Mouse (Mus musculus) frontal cortex, adult (tissue): ENCODE measurements around the gene Eef2.
"Not testable (repeated sequence)": the region's sequence is repeated elsewhere in the genome, so short reads cannot be mapped to it uniquely, and the experiment has no call there.

Source experiments
- ATAC-seq: cut with Nextera tagmentation; 2 replicates; pipeline ENCODE4 v1.9.2; 2017; ENCODE audit warnings: mild to moderate bottlenecking, moderate library complexity, mixed read lengths; ENCODE audit not compliant: low TSS enrichment

Gene Eef2

DNA sequence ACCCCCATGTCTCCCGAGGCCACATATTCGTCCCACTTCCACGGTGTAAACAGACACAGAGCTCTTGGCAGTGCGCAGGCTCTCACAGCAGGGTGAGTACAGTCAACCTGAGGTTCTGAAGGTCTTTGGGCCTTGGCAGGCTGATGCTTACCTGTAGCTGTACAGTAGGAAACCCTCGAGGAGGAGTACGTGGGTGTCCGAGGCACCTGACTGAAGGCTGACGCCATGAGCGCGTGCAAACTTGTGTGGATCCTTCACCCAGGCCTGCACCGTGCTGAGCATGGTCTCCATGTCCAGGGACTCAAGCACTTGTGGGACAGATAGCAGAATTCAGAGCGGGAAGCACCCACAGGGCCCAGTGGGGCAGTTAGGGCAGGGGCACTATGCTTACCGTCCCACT, 23.7 kb downstream of the Eef2 start:
- ATAC-seq, result no peak

DNA sequence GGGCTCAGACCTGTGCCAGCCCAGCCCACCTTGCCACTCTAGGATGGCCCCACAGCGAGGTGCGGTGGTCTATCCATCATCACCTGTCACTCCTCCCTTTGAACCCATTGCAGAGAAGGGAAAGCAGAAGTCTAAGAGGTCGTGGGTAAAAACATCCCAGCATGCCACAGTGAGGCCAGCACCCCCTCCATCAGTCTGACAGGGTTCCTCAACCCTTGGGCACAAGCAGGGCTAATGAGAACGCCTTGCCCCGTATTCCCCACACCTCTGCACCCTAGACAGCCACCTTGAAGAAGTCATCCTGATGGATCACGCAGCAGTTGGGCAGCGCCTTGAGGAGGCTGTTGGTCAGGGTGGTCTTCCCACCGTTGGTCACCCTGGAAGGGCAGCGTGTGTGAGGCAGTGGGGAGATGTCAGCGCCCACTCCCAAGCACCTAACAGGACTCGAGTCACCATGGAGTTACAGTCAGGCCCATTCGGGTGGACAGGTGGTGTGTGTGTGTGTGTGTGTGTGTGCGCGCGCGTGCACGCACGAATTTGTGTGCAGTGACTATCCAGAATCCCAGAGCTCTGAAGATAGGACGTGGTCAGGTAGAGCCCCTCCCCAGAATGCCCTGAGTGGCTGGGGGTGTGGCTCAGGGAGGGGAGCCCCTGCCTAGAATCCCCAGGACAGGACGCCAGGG, 24.3 kb downstream of the Eef2 start:
- no peak for ATAC-seq

DNA sequence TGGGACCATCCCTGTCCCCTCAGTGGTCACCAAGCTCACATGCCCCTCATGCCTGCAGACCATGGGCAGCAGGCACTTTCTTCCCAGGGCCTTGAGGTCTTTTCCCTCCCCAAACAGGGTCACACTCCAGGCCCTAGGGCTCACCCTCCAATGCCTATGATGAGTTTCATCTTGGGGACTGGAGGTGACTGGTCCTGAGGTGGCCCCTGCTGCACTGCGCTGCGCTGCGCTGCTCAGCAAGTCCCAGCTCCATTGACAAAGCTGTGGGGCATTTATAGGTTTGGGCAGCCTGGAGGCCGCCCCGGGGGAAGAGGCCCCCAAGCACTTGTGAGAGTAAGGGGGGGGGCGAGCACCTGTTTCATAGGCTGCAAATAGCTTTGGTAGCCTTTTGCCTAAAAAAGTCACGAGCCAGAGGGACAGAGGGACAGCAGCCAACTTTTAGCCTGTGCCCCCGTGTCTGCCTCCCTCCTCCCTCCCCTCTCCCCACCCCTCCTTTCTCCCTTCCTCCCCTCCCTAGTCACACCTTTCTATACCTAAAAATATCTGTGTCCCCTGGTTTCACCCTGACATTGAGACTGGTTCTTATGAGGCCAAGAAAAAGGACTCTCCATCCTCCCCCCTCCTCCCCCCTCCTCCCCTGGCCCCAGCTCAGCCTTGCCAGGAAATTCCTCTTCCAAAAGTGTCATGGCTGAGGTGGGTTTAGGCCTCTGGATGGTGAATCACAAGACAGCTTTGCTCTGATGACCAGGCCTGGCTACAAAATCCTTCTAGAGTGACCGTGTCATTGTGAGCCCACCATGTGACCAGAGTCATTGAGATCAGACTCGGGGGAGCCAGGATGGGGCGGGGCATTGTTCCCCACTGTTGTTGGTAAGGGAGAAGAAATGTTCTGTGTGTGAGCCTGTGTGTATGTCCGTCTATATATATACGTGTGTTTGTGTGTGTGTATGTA, 25.7 kb downstream of the Eef2 start, which contains the start of gene Nmrk2:
TSS of gene Nmrk2 (minus strand) at position 245 of the 952 bp plus-strand sequence.
- ATAC-seq, result no peak

GRCm38 (mm10) chr10:81202978-81203720, 26.7 kb downstream of the Eef2 start:
- no peak for ATAC-seq

GRCm38 (mm10) chr10:81204137-81204536, 27.7 kb downstream of the Eef2 start:
- ATAC-seq, result peak; percentile 35

DNA sequence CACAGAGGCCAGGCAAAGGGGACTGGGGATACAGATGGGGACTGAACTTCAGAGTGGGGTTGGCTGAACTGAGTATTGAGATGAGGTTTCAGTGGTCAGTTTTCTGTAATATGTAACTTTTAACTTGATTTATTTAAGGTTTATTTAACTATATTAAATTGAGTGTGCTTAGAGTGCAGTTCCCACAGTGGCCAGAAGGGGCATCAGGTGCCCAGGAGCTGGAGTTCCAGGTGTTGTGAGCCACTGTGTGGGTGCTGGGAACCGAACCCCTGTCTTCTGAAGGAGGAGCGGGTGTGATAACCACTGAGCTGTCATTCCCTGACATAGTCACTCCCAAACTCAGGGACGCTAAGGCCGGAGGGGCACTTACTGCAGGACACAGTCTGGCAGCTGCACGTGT, 33.7 kb downstream of the Eef2 start:
- no peak for ATAC-seq

GRCm38 (mm10) chr10:81216260-81216659, 39.8 kb downstream of the Eef2 start:
- no peak for ATAC-seq

DNA sequence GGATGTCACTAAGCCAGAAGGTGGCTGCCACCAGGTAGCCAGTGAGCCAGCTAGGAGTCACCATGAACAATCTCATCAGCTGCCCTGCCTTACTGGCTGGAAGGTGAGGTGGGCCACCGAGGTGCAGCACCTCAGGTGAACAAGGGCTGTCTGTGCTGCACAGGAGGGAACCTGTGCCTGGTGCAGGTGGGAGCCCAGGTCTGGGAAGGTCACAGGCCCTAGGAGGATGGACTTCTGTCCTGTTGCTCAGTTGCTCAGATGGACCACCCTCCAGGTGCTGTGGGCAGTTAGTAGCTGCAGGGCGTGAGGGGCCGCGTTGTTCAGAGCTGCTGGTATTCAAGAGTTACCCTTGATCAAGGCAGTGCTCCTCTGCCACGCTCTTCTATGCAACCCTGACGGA, 40.4 kb downstream of the Eef2 start:
- no peak for ATAC-seq

- not testable (repeated sequence) for ATAC-seq
Observed at GRCm38 (mm10) chr10:81217267-81217666, 40.8 kb downstream of the Eef2 start.

GRCm38 (mm10) chr10:81217964-81218363, 41.5 kb downstream of the Eef2 start:
- ATAC-seq, result peak; percentile 52; the same call in 1 of the 2 replicates

GRCm38 (mm10) chr10:81221402-81222015, 45.1 kb downstream of the Eef2 start:
- no peak for ATAC-seq

DNA sequence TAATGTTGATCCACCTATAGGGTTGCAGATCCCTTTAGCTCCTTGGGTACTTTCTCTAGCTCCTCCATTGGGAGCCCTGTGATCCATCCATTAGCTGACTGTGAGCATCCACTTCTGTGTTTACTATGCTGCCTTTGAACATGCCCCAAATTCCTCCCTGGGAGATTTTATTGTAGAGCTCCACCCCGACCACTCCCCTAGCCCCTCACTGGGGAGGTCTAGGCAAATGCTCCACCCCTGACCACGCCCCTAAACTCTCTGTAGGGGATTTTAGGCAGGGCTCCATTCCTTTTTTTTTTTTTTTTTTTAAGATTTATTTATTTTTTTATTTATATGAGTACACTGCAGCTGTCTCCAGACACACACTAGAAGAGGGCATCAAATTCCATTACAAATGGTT, 47.3 kb downstream of the Eef2 start:
- ATAC-seq, result not testable (repeated sequence)

GRCm38 (mm10) chr10:81229735-81230437, 53.5 kb downstream of the Eef2 start:
- ATAC-seq, result peak; percentile 42

DNA sequence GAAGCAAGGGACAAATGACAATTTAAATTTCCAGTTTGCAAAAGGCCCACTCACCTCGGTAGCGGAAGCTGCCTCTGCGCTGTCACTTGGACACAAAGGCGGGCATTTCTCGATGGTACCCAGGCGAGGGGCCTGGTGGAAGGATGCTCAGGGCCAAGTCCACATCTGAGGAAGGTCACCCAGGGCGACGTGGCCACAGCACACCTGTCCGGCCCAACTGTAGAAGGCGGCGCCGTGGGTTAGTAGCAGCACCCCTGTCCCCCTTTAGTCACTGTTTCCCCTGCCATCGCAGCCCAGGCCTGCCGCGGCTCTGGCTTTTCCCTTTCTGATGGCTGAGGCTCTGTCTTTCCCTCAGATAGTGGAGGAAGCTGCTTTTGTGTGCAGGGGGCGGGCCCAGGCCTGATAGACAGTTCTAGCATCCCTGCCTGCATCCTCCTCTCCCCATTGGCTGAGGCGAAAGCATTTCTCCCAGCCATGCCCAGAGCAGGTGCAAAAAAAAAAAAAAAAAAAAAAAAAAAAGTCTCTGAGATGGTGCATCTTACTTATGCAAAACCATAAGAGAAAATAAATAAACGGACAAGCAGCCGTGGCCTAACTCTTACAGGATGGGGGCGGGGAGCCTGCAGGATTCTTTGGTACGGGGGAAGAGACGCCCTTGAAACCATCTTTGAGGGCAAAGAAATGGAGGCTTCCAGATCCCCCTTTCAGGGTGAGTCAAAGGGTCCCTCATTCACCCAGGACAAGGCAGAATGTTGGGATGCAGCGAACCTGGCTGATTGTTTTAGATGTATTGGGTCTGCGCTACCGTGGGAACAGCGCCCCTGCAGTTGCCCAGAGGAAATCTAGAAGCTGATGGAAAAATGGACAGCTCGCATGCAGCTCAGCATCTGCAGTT, 54.3 kb downstream of the Eef2 start, which contains the start of gene Atcay:
TSS of gene Atcay (minus strand) at position 396 of the 895 bp plus-strand sequence.
- peak; percentile 78 for ATAC-seq

GRCm38 (mm10) chr10:81231436-81231835, 55.0 kb downstream of the Eef2 start:
- no peak for ATAC-seq
